Mouse (Mus musculus) fat pad, adult 2 months (tissue): Measurements from ENCODE around the gene AC134908.4.
"Not testable (repeated sequence)": the region's sequence is repeated elsewhere in the genome, so short reads cannot be mapped to it uniquely, and the experiment has no call there.

Source experiments
- DNase-seq: peaks from one replicate; pipeline ENCODE4 v3.0.0-alpha.2; 2011; ENCODE audit warnings: low read depth, low spot score; ENCODE audit errors: extremely low read depth

The AC134908.4 gene

GRCm38 (mm10) chr17:25777948-25778347, 17.5 kb downstream of the AC134908.4 start:
- DNase-seq = no peak

- no peak for DNase-seq
These were observed 20.0 kb downstream of the AC134908.4 start for GRCm38 (mm10) chr17:25775318-25776062.

GRCm38 (mm10) chr17:25773549-25774120, 21.8 kb downstream of the AC134908.4 start, which contains the start of gene Narfl:
Narfl (plus strand) TSS chr17:25773776.
- peak; percentile 61 for DNase-seq

GRCm38 (mm10) chr17:25769331-25769730, 26.1 kb downstream of the AC134908.4 start:
- no peak for DNase-seq

GRCm38 (mm10) chr17:25765886-25766285, 29.6 kb downstream of the AC134908.4 start:
- DNase-seq = no peak

- no peak for DNase-seq
These were observed 32.9 kb downstream of the AC134908.4 start for GRCm38 (mm10) chr17:25762591-25762990.

GRCm38 (mm10) chr17:25761561-25761970, 33.9 kb downstream of the AC134908.4 start:
- no peak for DNase-seq

- no peak for DNase-seq
These were observed 35.3 kb downstream of the AC134908.4 start for GRCm38 (mm10) chr17:25760148-25760547.

GRCm38 (mm10) chr17:25757691-25758090, 37.8 kb downstream of the AC134908.4 start:
- no peak for DNase-seq

- DNase-seq = no peak
These were observed 38.8 kb downstream of the AC134908.4 start for GRCm38 (mm10) chr17:25756378-25757242.

GRCm38 (mm10) chr17:25755627-25756377, 39.7 kb downstream of the AC134908.4 start:
- no peak for DNase-seq

GRCm38 (mm10) chr17:25755086-25755485, 40.4 kb downstream of the AC134908.4 start:
- no peak for DNase-seq

GRCm38 (mm10) chr17:25754241-25754640, 41.2 kb downstream of the AC134908.4 start, which contains the start of gene Msln:
Msln (minus strand) TSS chr17:25754378.
- DNase-seq = no peak

- DNase-seq = no peak
These were observed 44.0 kb downstream of the AC134908.4 start for GRCm38 (mm10) chr17:25751446-25751845.

GRCm38 (mm10) chr17:25749314-25749713, 46.1 kb downstream of the AC134908.4 start:
- no peak for DNase-seq

GRCm38 (mm10) chr17:25748238-25748637, 47.2 kb downstream of the AC134908.4 start:
- DNase-seq = no peak

GRCm38 (mm10) chr17:25744311-25744710, 51.1 kb downstream of the AC134908.4 start:
- no peak for DNase-seq

- DNase-seq = no peak
These were observed 51.6 kb downstream of the AC134908.4 start for GRCm38 (mm10) chr17:25743831-25744230.

- not testable (repeated sequence) for DNase-seq
These were observed 54.0 kb downstream of the AC134908.4 start for GRCm38 (mm10) chr17:25741471-25741870.
